Mouse (Mus musculus) lung, embryonic 14.5 days (tissue): ENCODE data around the gene Troap. TPM values are rescaled to one million over a fixed set of nuclear protein-coding genes. Genes with fewer than 3 reads are reported as not detected.

Experiments
- ATAC-seq: fragments of 200-750 bp; cut with Nextera tagmentation; 2 replicates; pipeline ENCODE4 v1.8.0; 2017; ENCODE audit warnings: mild to moderate bottlenecking, moderate TSS enrichment, moderate library complexity; ENCODE audit not compliant: insufficient read depth
- DNase-seq: peaks from one replicate; pipeline ENCODE4 v3.0.0-alpha.2; 2015
- H3K27ac ChIP-seq: fragments of 300-500 bp; sonication (generic); 2 replicates; pipeline ENCODE4 v1.5.1; 2014; ENCODE audit warnings: low read depth, mild to moderate bottlenecking, moderate library complexity
- H3K27me3 ChIP-seq: fragments of 300-500 bp; sonication (generic); 2 replicates; pipeline ENCODE4 v1.6.1; 2014; ENCODE audit warnings: low read length, control low read depth; ENCODE audit not compliant: insufficient read depth
- H3K36me3 ChIP-seq: fragments of 300-500 bp; sonication (generic); 2 replicates; pipeline ENCODE4 v1.6.1; 2014; ENCODE audit warnings: control low read depth; ENCODE audit not compliant: insufficient read depth
- H3K4me1 ChIP-seq: fragments of 300-500 bp; sonication (generic); 2 replicates; pipeline ENCODE4 v1.6.1; 2014; ENCODE audit warnings: antibody characterized with exemption, control low read depth; ENCODE audit not compliant: insufficient read depth
- H3K4me2 ChIP-seq: fragments of 300-500 bp; sonication (generic); 2 replicates; pipeline ENCODE4 v1.6.1; 2014; ENCODE audit warnings: mild to moderate bottlenecking
- H3K4me3 ChIP-seq: fragments of 300-500 bp; sonication (generic); 2 replicates; pipeline ENCODE4 v1.5.1; 2014; ENCODE audit warnings: low read depth, low read length
- H3K9ac ChIP-seq: fragments of 300-500 bp; sonication (generic); 2 replicates; pipeline ENCODE4 v1.6.1; 2014
- H3K9me3 ChIP-seq: fragments of 300-500 bp; sonication (generic); 2 replicates; pipeline ENCODE4 v1.6.1; 2016; ENCODE audit warnings: low read depth, low read length, control low read depth
- CTCF ChIP-seq: IDR thresholded peaks from 2 replicates; pipeline ENCODE4 v1.5.1; 2016; ENCODE audit warnings: antibody characterized with exemption, low read depth
- WGBS: fragments of 180-500 bp; shearing (Covaris S2); extraction: QIAGEN DNeasy Blood & Tissue Kit; methylation state at CpG from one replicate; pipeline ENCODE4 v1.1.7; 2014; 5-methylcytosine and 5-hydroxymethylcytosine counted together
- polyA plus RNA-seq: library from polyadenylated mRNA; unstranded; fragments of >200 nt; fragmentation: Nextera tagmentation; extraction: Ambion mirVana; gene quantifications from 2 replicates; pipeline ENCODE4 v1.2.1, GENCODE M21; 2014

Gene Troap
- 33.4 and 35.1 TPM in 2 replicates for polyA plus RNA-seq

- Histone ChIP-seq H3K4me2 (peak within 1 kb of the TSS; percentile 87), H3K27me3 (no peaks in the 10 kb centered on the region), H3K4me1 (peaks cover 6% of the 10 kb centered on the region), H3K9ac (peak within 1 kb of the TSS; percentile 77), H3K27ac (peak within 1 kb of the TSS; percentile 97), H3K4me3 (peak within 1 kb of the TSS; percentile 53), H3K9me3 (no peaks in the 10 kb centered on the region), H3K36me3 (peaks cover 27% of the 10 kb centered on the region)
- ATAC-seq (no peak), DNase-seq (no peak)
- WGBS, result 17% methylated on average over 9 of the region's 9 CpGs
- TF ChIP-seq CTCF, result no peak
Measured at GRCm38 (mm10) chr15:99074019-99074599, at the start of gene Troap. Troap (plus strand) TSS chr15:99074575.

GRCm38 (mm10) chr15:99024668-99025314 lies 49.6 kb upstream of the Troap start:
- H3K4me3 ChIP-seq, result no peak overlapping the region
- no peak overlapping the region for H3K4me2 ChIP-seq
- H3K9me3 ChIP-seq, result no peaks in the 10 kb centered on the region
- ATAC-seq (no peak), DNase-seq (peak; percentile 96)
- H3K36me3 ChIP-seq, result no peaks in the 10 kb centered on the region
- 24% methylated on average over 7 of the region's 8 CpGs for WGBS
- H3K4me1 ChIP-seq, result no peaks in the 10 kb centered on the region
- no peak overlapping the region for H3K9ac ChIP-seq
- H3K27me3 ChIP-seq, result no peaks in the 10 kb centered on the region
- peak; percentile 80 for TF ChIP-seq CTCF
- H3K27ac ChIP-seq, result no peak overlapping the region

- no peak for ATAC-seq
- Histone ChIP-seq H3K9ac (no peak overlapping the region), H3K9me3 (no peaks in the 10 kb centered on the region), H3K4me2 (no peak overlapping the region), H3K36me3 (no peaks in the 10 kb centered on the region), H3K4me3 (no peak overlapping the region), H3K27ac (no peak overlapping the region), H3K27me3 (no peaks in the 10 kb centered on the region), H3K4me1 (no peaks in the 10 kb centered on the region)
- TF ChIP-seq CTCF, result no peak
- 74% methylated on average over 13 of the region's 13 CpGs for WGBS
- no peak for DNase-seq
Measured at GRCm38 (mm10) chr15:99025414-99025813, 49.0 kb upstream of the Troap start.

- H3K27me3 ChIP-seq, result no peaks in the 10 kb centered on the region
- H3K4me2 ChIP-seq, result no peak overlapping the region
- H3K36me3 ChIP-seq, result no peaks in the 10 kb centered on the region
- ATAC-seq (no peak), DNase-seq (peak; percentile 76)
- H3K4me1 ChIP-seq, result peaks cover 1% of the 10 kb centered on the region; the same call in 1 of the 2 replicates
- H3K9me3 ChIP-seq, result no peaks in the 10 kb centered on the region
- H3K27ac ChIP-seq, result no peak overlapping the region
- peak; percentile 60 for TF ChIP-seq CTCF
- H3K4me3 ChIP-seq, result no peak overlapping the region
- H3K9ac ChIP-seq, result no peak overlapping the region
- WGBS, result 55% methylated on average over 4 of the region's 4 CpGs
Measured at GRCm38 (mm10) chr15:99026259-99026658, 48.1 kb upstream of the Troap start.

GRCm38 (mm10) chr15:99027116-99027515 lies 47.3 kb upstream of the Troap start:
- ATAC-seq, result no peak

GRCm38 (mm10) chr15:99028874-99029458 lies 45.4 kb upstream of the Troap start:
- peak overlapping the region; percentile 91 for H3K27ac ChIP-seq
- peak; percentile 12; the same call in 1 of the 2 replicates for ATAC-seq
- no peaks in the 10 kb centered on the region for H3K9me3 ChIP-seq
- H3K9ac ChIP-seq, result peak overlapping the region; percentile 80
- peaks cover 4% of the 10 kb centered on the region; the same call in 1 of the 2 replicates for H3K36me3 ChIP-seq
- H3K4me1 ChIP-seq, result peaks cover 17% of the 10 kb centered on the region
- H3K4me2 ChIP-seq, result peak overlapping the region; percentile 79
- peak overlapping the region; percentile 73 for H3K4me3 ChIP-seq
- peak; percentile 44 for DNase-seq
- WGBS, result under 1% methylated on average over 10 of the region's 10 CpGs
- no peak for TF ChIP-seq CTCF
- H3K27me3 ChIP-seq, result no peaks in the 10 kb centered on the region

More at GRCm38 (mm10) chr15:99027116-99027515, 47.3 kb upstream of the Troap start:
- peak; percentile 18; the same call in 1 of the 2 replicates for TF ChIP-seq CTCF
- DNase-seq, result no peak
- no peaks in the 10 kb centered on the region for H3K36me3 ChIP-seq
- H3K27me3 ChIP-seq, result no peaks in the 10 kb centered on the region
- WGBS, result 61% methylated on average over 5 of the region's 5 CpGs
- no peak overlapping the region for H3K4me2 ChIP-seq
- H3K9ac ChIP-seq, result no peak overlapping the region
- H3K4me1 ChIP-seq, result peaks cover 9% of the 10 kb centered on the region
- H3K9me3 ChIP-seq, result no peaks in the 10 kb centered on the region
- no peak overlapping the region for H3K4me3 ChIP-seq
- H3K27ac ChIP-seq, result no peak overlapping the region
